Mouse (Mus musculus): ENCODE measurements around the gene Ctsm.
"Not testable (repeated sequence)": the region's sequence is repeated elsewhere in the genome, so short reads cannot be mapped to it uniquely, and the experiment has no call there.

Gene Ctsm

DNA sequence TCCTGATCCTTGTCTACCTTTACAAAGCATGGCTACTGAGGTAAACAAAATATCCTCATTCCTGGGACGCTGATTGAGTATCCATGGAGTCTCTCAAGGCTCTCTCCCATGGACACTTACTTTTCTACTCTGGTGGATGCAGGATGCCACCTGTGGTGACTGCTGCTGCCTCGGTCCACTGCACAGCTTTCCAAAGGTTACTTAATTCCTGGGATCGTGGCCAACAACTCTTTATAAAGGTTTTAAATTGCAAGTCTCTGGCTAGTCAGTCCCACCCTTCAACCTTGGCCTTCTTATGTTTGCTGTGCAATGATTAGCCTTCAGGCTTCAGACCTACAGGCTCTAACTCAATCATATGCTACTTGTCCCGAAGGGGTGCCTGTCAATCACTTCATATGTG lies at the start of gene Ctsm:
Ctsm (minus strand) TSS at position 209 of the 400 bp plus-strand sequence.
- CTCF ChIA-PET, result no interaction called here

- CTCF ChIA-PET, result no interaction called here
These were observed 28.4 kb upstream of the Ctsm start, which contains the start of gene Cts3 for GRCm38 (mm10) chr13:61570027-61570426. TSS of gene Cts3 (minus strand) at chr13:61570127.

DNA sequence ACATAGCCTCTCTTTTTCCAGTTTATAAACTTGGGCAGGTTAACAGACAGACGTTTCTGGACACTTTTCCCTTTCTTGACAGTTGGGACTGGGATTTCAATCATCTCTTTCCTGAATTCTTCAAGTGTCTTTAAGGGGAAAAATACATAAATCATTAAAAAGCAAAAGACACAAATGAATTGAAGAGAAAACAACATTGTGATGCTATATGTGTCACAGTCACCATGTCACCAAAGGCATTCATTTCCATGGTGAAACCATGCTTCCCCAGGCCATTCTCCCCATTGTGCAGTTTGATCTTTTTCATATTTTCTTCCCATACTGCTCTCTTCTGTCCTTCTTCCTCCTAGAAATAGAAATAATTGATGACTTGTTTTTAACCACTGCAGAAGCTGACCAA lies 26.4 kb upstream of the Ctsm start, which contains the start of gene Gm49352:
Gm49352 (minus strand) TSS at position 101 of the 400 bp plus-strand sequence.
- CTCF ChIA-PET, result not testable (repeated sequence)
